Mouse (Mus musculus) thymus, adult 2 months (tissue): ENCODE data around the gene Gm9857. TPM values are rescaled to one million over a fixed set of nuclear protein-coding genes. Genes with fewer than 3 reads are reported as not detected.
A peak's percentile ranks its signal among the peaks of the same experiment; 100 is the strongest.

Experiments used
- DNase-seq: peaks from one replicate; pipeline ENCODE4 v3.0.0; 2021
- H3K27ac ChIP-seq: fragments of 200-500 bp; 2 replicates; pipeline ENCODE4 v1.5.1; 2012; ENCODE audit warnings: low read length, control low read depth; ENCODE audit not compliant: control insufficient read depth, insufficient read depth
- H3K27me3 ChIP-seq: fragments of 200-500 bp; 2 replicates; pipeline ENCODE4 v1.6.1; 2012; ENCODE audit warnings: mild to moderate bottlenecking, low read length, moderate library complexity, mixed read lengths; ENCODE audit not compliant: control insufficient read depth, insufficient read depth
- H3K36me3 ChIP-seq: fragments of 200-500 bp; 2 replicates; pipeline ENCODE4 v1.6.1; 2012; ENCODE audit warnings: mild to moderate bottlenecking, low read length, moderate library complexity; ENCODE audit not compliant: control insufficient read depth, insufficient read depth
- H3K4me1 ChIP-seq: fragments of 200-500 bp; replicated peaks from 2 replicates; pipeline ENCODE4 v1.6.1; 2012; ENCODE audit warnings: low read length; ENCODE audit not compliant: control insufficient read depth, insufficient read depth
- H3K4me3 ChIP-seq: fragments of 200-500 bp; 2 replicates; pipeline ENCODE4 v1.5.1; 2012; ENCODE audit warnings: mild to moderate bottlenecking, low read length, control low read depth, moderate library complexity; ENCODE audit not compliant: control insufficient read depth, insufficient read depth
- CTCF ChIP-seq: fragments of 200-500 bp; IDR thresholded peaks from 2 replicates; pipeline ENCODE4 v1.5.1; 2012; ENCODE audit warnings: mild to moderate bottlenecking, control low read depth, low read length, moderate library complexity, borderline replicate concordance; ENCODE audit not compliant: control insufficient read depth, poor library complexity, insufficient read depth; ENCODE audit errors: extremely low read depth
- POLR2A ChIP-seq: fragments of 200-500 bp; IDR thresholded peaks from 2 replicates; pipeline ENCODE4 v1.6.1; 2012; ENCODE audit warnings: mild to moderate bottlenecking, low read length, control low read depth, moderate library complexity; ENCODE audit not compliant: control insufficient read depth, poor library complexity, insufficient read depth; ENCODE audit errors: extremely low read depth
- whole genome bisulfite sequencing: fragments of 180-500 bp; shearing (Covaris S2); methylation state at CpG from one replicate; pipeline ENCODE4 v1.1.7; 2018; 5-methylcytosine and 5-hydroxymethylcytosine counted together
- polyA plus RNA-seq: library from polyadenylated mRNA; depleted of rRNA; stranded (reverse); fragments of >200 nt; gene quantifications from 2 replicates; pipeline ENCODE4 v1.2.3, GENCODE M21; 2012; rRNA removed

Gm9857 gene
- polyA plus RNA-seq, 1 experiment: 2.4 TPM

- no peak overlapping the region for H3K27ac ChIP-seq
- peaks cover 47% of the 10 kb centered on the region for H3K36me3 ChIP-seq
- WGBS: 52% methylated on average over 2 of the region's 2 CpGs
- H3K4me1 ChIP-seq: no peaks in the 10 kb centered on the region
- H3K27me3 ChIP-seq: no peaks in the 10 kb centered on the region
- no peak overlapping the region for H3K4me3 ChIP-seq
- TF ChIP-seq CTCF: no peak
- TF ChIP-seq POLR2A: no peak
- DNase-seq: no peak
Observed at GRCm38 (mm10) chr3:108902038-108902437, 38.2 kb downstream of the Gm9857 start.

GRCm38 (mm10) chr3:108900681-108901080 is 39.6 kb downstream of the Gm9857 start:
- TF ChIP-seq POLR2A (no peak), CTCF (no peak)
- Histone ChIP-seq H3K4me1 (no peaks in the 10 kb centered on the region), H3K4me3 (no peak overlapping the region), H3K27ac (no peak overlapping the region), H3K36me3 (peaks cover 33% of the 10 kb centered on the region), H3K27me3 (no peaks in the 10 kb centered on the region)
- 88% methylated on average over 5 of the region's 5 CpGs for WGBS
- DNase-seq: no peak

GRCm38 (mm10) chr3:108900147-108900546 is 40.1 kb downstream of the Gm9857 start:
- H3K27me3 ChIP-seq: no peaks in the 10 kb centered on the region
- peaks cover 28% of the 10 kb centered on the region for H3K36me3 ChIP-seq
- WGBS: 50% methylated on average over 3 of the region's 3 CpGs
- no peak overlapping the region for H3K4me3 ChIP-seq
- no peak for DNase-seq
- no peaks in the 10 kb centered on the region for H3K4me1 ChIP-seq
- TF ChIP-seq CTCF (no peak), POLR2A (no peak)
- peak overlapping the region; percentile 40; the same call in 1 of the 2 replicates for H3K27ac ChIP-seq

GRCm38 (mm10) chr3:108898640-108899039 is 41.6 kb downstream of the Gm9857 start:
- Histone ChIP-seq H3K27ac (no peak overlapping the region), H3K4me3 (no peak overlapping the region), H3K36me3 (peaks cover 13% of the 10 kb centered on the region), H3K4me1 (no peaks in the 10 kb centered on the region), H3K27me3 (no peaks in the 10 kb centered on the region)
- TF ChIP-seq POLR2A (no peak), CTCF (no peak)
- DNase-seq: no peak
- WGBS: over 99% methylated on average over 4 of the region's 4 CpGs

- Histone ChIP-seq H3K27ac (no peak overlapping the region), H3K27me3 (no peaks in the 10 kb centered on the region), H3K4me3 (no peak overlapping the region), H3K36me3 (no peaks in the 10 kb centered on the region), H3K4me1 (no peaks in the 10 kb centered on the region)
- DNase-seq: no peak
- TF ChIP-seq POLR2A (no peak), CTCF (no peak)
- WGBS: 78% methylated on average over 4 of the region's 4 CpGs
Observed at GRCm38 (mm10) chr3:108892914-108893313, 47.3 kb downstream of the Gm9857 start.

- Histone ChIP-seq H3K4me3 (no peak overlapping the region), H3K27me3 (no peaks in the 10 kb centered on the region), H3K36me3 (no peaks in the 10 kb centered on the region), H3K27ac (no peak overlapping the region), H3K4me1 (no peaks in the 10 kb centered on the region)
- no peak for TF ChIP-seq CTCF
- no peak for TF ChIP-seq POLR2A
- WGBS: 89% methylated on average over 1 of the region's 1 CpGs
- no peak for DNase-seq
Observed at GRCm38 (mm10) chr3:108892080-108892479, 48.2 kb downstream of the Gm9857 start.

Other genes with a start within 250 kb of the Gm9857 start
- 6.2 and 7.8 TPM in 2 replicates for gene Gpsm2, start 218.1 kb downstream of the Gm9857 start, polyA plus RNA-seq
- gene Aknad1, start 200.8 kb downstream of the Gm9857 start, polyA plus RNA-seq: 0.05 TPM in 1 of 2 replicates, not detected in the other
- gene Stxbp3, start 99.9 kb downstream of the Gm9857 start, polyA plus RNA-seq: 10.5 and 13.2 TPM in 2 replicates
- gene Fndc7, start 50.4 kb downstream of the Gm9857 start, polyA plus RNA-seq: 3.4 and 3.5 TPM in 2 replicates
- gene Prpf38b, start 28.7 kb downstream of the Gm9857 start, polyA plus RNA-seq: 141 and 181 TPM in 2 replicates
- gene Henmt1, start 572 bp downstream of the Gm9857 start, polyA plus RNA-seq: 0.96 and 1.5 TPM in 2 replicates
- gene Fam102b, start 87.2 kb upstream of the Gm9857 start, polyA plus RNA-seq: 6.2 and 6.5 TPM in 2 replicates
- not detected in 2 replicates for gene Slc25a54, start 140.0 kb upstream of the Gm9857 start, polyA plus RNA-seq
- gene Slc25a24, start 182.7 kb upstream of the Gm9857 start, polyA plus RNA-seq: 2.3 and 2.4 TPM in 2 replicates